Mouse (Mus musculus) embryonic facial prominence, embryonic 15.5 days (tissue): ENCODE measurements at regions not wholly inside any gene's neighbourhood (a gene's known extent, or its start where the extent isn't known, plus 50 kb on each side); places are given as distances from the start of the nearest gene placed in this dataset.

Experiments used
- ATAC-seq: fragments of 200-750 bp; cut with Nextera tagmentation; 2 replicates; pipeline ENCODE4 v1.8.0; 2017; ENCODE audit warnings: low read depth, moderate TSS enrichment; ENCODE audit not compliant: insufficient number of reproducible peaks, low FRiP score, low TSS enrichment
- H3K27ac ChIP-seq: fragments of 300-500 bp; sonication (generic); replicated peaks from 2 replicates; pipeline ENCODE4 v1.5.1; 2015; ENCODE audit warnings: mild to moderate bottlenecking, inconsistent platforms
- H3K27me3 ChIP-seq: fragments of 300-500 bp; sonication (generic); 2 replicates; pipeline ENCODE4 v1.6.1; 2015; ENCODE audit warnings: inconsistent platforms
- H3K36me3 ChIP-seq: fragments of 300-500 bp; sonication (generic); 2 replicates; pipeline ENCODE4 v1.6.1; 2015; ENCODE audit warnings: mild to moderate bottlenecking, inconsistent platforms
- H3K4me1 ChIP-seq: fragments of 300-500 bp; sonication (generic); 2 replicates; pipeline ENCODE4 v1.6.1; 2015; ENCODE audit warnings: inconsistent platforms
- H3K4me2 ChIP-seq: fragments of 300-500 bp; sonication (generic); replicated peaks from 2 replicates; pipeline ENCODE4 v1.6.1; 2015; ENCODE audit warnings: mild to moderate bottlenecking, inconsistent platforms
- H3K4me3 ChIP-seq: fragments of 300-500 bp; sonication (generic); replicated peaks from 2 replicates; pipeline ENCODE4 v1.5.1; 2015; ENCODE audit warnings: mild to moderate bottlenecking, inconsistent platforms
- H3K9ac ChIP-seq: fragments of 300-500 bp; sonication (generic); 2 replicates; pipeline ENCODE4 v1.6.1; 2015; ENCODE audit warnings: inconsistent platforms
- H3K9me3 ChIP-seq: fragments of 300-500 bp; sonication (generic); replicated peaks from 2 replicates; pipeline ENCODE4 v1.6.1; 2016; ENCODE audit warnings: inconsistent platforms
- WGBS: fragments of 180-500 bp; shearing (Covaris S2); methylation state at CpG from one replicate; pipeline ENCODE4 v1.1.7; 2015; 5-methylcytosine and 5-hydroxymethylcytosine counted together

DNA sequence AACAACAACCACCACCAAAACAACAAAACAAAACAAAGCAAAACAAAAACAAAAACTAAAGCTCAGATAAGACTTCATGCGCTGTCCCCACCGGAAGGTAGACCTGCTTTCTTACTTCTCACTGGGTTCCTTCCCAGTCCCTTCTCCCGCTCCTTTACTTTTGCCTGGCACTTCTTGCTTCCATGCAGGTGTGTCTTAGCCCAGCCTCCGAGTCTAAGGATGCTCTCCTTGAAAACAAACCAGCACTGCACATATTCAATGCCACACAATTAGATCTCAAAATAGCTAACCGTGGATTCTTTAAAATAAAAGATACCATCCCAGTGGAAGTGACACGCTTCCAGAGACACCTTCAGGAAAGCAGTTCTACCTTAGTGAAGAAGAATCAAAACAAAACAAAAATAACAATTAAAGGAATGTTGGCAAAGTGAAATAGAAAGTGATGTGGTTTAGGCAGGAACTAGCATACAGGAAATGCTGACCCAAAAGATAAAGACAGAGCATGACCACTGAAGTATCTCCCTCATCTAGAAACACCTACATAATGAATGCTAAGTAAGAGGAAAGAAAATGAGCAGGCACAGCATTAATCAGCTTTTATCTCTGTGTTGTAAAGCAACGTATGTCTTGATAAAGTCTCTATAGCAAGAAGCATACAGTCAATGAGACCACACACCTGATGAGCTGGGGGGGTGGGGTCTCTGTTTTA lies 358.5 kb upstream of the Id2 start:
- H3K9ac ChIP-seq = no peak overlapping the region
- H3K4me2 ChIP-seq = no peak overlapping the region
- H3K36me3 ChIP-seq = no peaks in the 10 kb centered on the region
- WGBS = 89% methylated on average over 7 of the region's 7 CpGs
- no peak overlapping the region for H3K27ac ChIP-seq
- no peak overlapping the region for H3K4me3 ChIP-seq
- ATAC-seq = no peak
- H3K27me3 ChIP-seq = no peaks in the 10 kb centered on the region
- no peaks in the 10 kb centered on the region for H3K4me1 ChIP-seq
- no peaks in the 10 kb centered on the region for H3K9me3 ChIP-seq

DNA sequence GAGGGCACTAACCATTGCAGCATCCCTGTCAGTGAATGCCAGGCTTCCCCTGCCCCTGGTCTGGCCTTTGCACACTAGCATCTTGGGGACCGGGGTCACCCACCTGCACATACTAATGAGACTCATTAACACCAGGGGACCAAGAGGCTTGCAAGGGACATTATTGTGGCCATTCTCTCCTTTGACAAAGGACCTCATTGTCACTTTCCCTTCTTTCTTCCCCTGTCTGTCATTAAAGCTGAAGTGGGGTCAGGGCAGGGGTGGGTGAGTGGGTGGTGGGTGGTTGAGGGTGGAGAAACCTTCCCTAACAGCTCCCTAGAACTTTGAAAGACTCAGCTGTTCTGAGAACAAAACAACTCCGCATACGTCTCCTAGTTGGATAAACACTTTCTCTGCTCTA lies 356.4 kb upstream of the Id2 start:
- no peak overlapping the region for H3K27ac ChIP-seq
- no peak overlapping the region for H3K4me3 ChIP-seq
- no peak for ATAC-seq
- no peaks in the 10 kb centered on the region for H3K36me3 ChIP-seq
- no peak overlapping the region for H3K4me2 ChIP-seq
- no peaks in the 10 kb centered on the region for H3K9me3 ChIP-seq
- 60% methylated on average over 3 of the region's 3 CpGs for WGBS
- H3K4me1 ChIP-seq = no peaks in the 10 kb centered on the region
- H3K9ac ChIP-seq = no peak overlapping the region
- no peaks in the 10 kb centered on the region for H3K27me3 ChIP-seq

DNA sequence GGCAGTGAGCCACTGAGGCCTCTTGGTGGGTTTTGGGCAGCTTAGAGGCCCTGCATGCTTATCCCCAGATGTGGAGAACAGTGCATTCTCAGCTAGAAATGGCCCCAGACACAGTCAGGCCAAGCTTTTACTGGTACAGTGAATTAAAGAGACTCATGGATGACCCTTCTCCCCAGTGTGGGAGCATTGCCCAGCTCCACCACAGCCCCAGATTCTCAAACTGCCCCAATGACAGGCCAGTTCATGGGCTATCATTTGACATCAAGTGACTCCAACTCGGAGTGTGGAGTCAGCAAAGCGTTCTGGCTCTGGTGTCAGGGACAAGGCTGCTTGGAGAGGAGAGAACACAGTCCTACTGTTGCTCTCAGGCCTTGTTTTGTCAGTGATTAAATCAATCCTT lies 354.2 kb upstream of the Id2 start:
- 85% methylated on average over 2 of the region's 2 CpGs for WGBS

DNA sequence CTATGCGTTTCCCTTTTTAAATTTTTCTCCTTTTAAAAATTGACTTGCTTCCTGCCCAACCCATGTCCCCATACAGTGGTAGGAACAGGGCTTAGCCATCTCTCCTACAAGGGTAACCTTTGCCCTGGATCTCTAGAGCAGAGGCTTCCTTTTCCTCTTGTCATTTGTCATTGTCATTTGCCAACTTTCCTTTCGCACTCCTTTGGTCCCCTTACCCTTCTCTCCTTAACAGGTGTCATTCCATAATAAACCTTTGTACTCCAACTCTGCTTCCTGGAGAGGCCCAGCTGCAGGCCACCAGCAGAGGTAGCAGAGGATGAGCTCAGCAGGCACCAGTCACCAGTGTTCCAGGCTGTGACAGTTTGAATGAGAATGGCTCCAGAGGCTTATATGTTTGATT lies 347.4 kb upstream of the Id2 start:
- no peak overlapping the region for H3K4me2 ChIP-seq
- H3K27me3 ChIP-seq = no peaks in the 10 kb centered on the region
- H3K9ac ChIP-seq = no peak overlapping the region
- ATAC-seq = no peak
- no peaks in the 10 kb centered on the region for H3K4me1 ChIP-seq
- no peak overlapping the region for H3K4me3 ChIP-seq
- H3K27ac ChIP-seq = no peak overlapping the region
- 83% methylated on average over 2 of the region's 2 CpGs for WGBS
- H3K9me3 ChIP-seq = no peaks in the 10 kb centered on the region
- H3K36me3 ChIP-seq = no peaks in the 10 kb centered on the region

More for the DNA sequence above, 354.2 kb upstream of the Id2 start:
- no peak for ATAC-seq
- no peaks in the 10 kb centered on the region for H3K4me1 ChIP-seq
- H3K4me2 ChIP-seq = no peak overlapping the region
- no peaks in the 10 kb centered on the region for H3K36me3 ChIP-seq
- H3K9ac ChIP-seq = no peak overlapping the region
- H3K27me3 ChIP-seq = no peaks in the 10 kb centered on the region
- no peak overlapping the region for H3K4me3 ChIP-seq
- H3K27ac ChIP-seq = no peak overlapping the region
- H3K9me3 ChIP-seq = no peaks in the 10 kb centered on the region

DNA sequence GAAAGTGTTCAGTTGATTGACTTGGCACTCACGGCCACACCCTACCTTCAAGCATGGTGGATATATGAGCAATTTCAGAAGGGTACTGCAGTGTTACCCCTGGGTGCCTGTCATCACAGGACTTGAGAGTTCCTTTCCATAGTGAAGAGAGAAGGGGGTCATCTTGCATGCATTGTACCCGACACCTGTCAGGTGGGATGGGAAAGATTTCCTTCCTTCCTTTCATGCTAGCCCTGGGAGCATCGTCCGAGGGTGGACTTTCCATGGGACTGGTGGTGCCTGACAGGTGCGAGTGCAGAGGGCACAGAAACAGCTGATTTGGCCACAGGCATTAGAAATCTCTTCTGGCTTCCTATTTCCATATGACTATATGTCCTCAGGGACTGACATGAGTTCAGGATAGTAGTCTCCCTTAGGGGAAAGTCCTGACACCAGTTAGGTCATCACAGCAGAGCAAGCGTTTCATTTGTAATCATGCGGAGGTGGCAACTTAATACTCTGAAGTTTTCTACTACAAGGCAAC lies 342.1 kb upstream of the Id2 start:
- no peak overlapping the region for H3K27ac ChIP-seq

DNA sequence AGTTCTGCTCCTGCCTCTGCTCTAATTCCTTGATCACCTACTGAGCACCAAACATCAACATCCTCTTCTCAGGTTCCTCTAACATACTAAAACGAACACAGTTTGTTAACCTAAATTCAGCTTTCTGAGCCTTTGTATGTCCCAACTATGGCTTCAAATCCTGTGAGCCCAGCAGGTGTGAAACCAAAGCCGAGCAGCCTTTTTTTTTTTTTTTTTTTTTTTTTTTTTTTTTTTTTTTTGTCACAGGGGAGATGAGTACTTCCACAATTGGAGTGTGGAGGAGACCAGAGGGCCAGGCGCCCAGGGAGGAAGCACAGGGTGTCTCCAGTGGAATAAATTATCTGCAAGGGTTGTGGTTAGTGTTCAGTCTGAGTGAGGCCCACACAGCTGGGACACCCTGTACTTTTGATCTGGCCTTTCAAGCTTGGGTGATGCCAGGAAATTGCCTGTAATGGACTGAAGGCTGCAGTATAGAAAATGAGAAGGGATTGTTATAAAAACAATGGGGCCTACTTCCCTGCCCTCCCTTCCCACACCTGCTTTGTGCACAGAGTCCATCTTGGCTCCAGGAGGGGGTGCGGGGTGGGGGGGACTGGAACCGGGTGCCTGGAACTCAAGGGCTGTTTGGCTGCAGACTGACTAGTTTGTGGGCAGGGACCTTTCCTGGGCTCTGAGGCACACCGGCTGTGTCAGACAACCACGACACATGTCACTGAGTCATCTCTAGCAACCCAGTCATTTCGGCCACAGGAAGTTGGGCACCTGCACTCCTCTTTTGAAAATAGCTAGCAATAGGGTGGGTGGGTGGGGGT lies 341.5 kb upstream of the Id2 start:
- no peak overlapping the region for H3K4me2 ChIP-seq
- no peak overlapping the region for H3K4me3 ChIP-seq
- ATAC-seq = peak; percentile 54; the same call in 1 of the 2 replicates
- H3K27me3 ChIP-seq = no peaks in the 10 kb centered on the region
- H3K9ac ChIP-seq = no peak overlapping the region
- H3K9me3 ChIP-seq = no peaks in the 10 kb centered on the region
- 64% methylated on average over 8 of the region's 8 CpGs for WGBS
- peaks cover 8% of the 10 kb centered on the region; the same call in 1 of the 2 replicates for H3K4me1 ChIP-seq
- no peak overlapping the region for H3K27ac ChIP-seq
- H3K36me3 ChIP-seq = no peaks in the 10 kb centered on the region

More for the DNA sequence above, 342.1 kb upstream of the Id2 start:
- Histone ChIP-seq H3K4me1 (peaks cover 8% of the 10 kb centered on the region; the same call in 1 of the 2 replicates), H3K27me3 (no peaks in the 10 kb centered on the region), H3K9ac (no peak overlapping the region), H3K36me3 (no peaks in the 10 kb centered on the region), H3K4me2 (no peak overlapping the region), H3K9me3 (no peaks in the 10 kb centered on the region), H3K4me3 (no peak overlapping the region)
- 83% methylated on average over 7 of the region's 7 CpGs for WGBS
- ATAC-seq = no peak

DNA sequence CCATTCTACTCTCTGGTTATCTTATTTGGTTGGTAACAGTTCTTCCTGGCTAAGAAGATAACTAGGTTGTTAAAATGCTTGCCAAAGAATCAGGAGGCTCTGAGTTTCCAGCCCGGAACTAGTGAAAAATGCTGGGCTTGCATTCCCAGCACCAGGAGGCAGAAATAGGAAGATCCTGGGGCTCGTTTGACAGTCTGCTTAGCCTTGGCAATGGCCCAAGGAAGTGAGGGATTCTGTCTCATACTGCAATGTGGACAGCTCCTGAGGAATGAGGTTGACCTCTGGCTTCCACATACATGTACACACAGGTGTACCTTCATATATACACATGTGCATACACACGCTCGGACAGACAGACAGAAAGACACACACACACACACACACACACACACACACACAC lies 340.6 kb upstream of the Id2 start:
- Histone ChIP-seq H3K9me3 (no peaks in the 10 kb centered on the region), H3K4me2 (no peak overlapping the region), H3K4me3 (no peak overlapping the region), H3K36me3 (no peaks in the 10 kb centered on the region), H3K27ac (no peak overlapping the region), H3K4me1 (peaks cover 8% of the 10 kb centered on the region; the same call in 1 of the 2 replicates), H3K27me3 (no peaks in the 10 kb centered on the region), H3K9ac (no peak overlapping the region)
- ATAC-seq = no peak
- WGBS = 53% methylated on average over 4 of the region's 4 CpGs

DNA sequence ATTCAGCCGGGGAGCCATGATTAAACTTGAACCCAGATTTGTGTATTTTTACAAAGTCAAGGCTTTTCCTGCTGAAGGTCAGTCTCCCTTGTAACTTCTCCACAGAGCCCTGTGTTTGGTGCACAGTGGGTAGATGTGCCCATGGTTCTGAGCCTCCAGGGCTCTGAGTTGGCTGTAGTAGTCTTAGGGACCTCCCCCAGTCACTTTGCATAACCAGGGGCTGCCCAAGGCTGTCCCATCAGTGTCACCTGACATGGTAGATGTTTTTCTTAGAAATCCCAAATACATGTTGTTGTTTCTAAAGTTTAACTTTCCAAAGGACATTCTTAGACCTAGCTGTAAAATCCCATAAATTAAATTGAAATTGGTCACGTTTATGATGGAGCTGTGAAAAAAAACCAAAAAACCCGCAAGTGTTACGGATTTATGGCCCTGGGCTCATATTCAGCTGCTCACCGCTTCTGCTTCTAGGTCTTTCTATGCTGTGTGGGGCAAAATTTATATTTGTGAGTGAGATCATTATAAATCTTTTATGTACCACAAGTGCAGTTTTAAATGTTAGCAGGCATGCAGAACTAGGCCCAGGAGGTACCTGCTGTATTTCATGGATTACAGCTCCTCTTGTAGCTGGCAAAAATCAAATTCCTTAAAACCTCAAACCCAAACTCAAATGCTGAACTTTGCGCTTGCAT lies 339.4 kb upstream of the Id2 start:
- peaks cover 8% of the 10 kb centered on the region; the same call in 1 of the 2 replicates for H3K4me1 ChIP-seq
- no peaks in the 10 kb centered on the region for H3K36me3 ChIP-seq
- no peak overlapping the region for H3K9ac ChIP-seq
- H3K4me3 ChIP-seq = no peak overlapping the region
- no peak overlapping the region for H3K4me2 ChIP-seq
- ATAC-seq = no peak
- no peak overlapping the region for H3K27ac ChIP-seq
- H3K27me3 ChIP-seq = no peaks in the 10 kb centered on the region
- no peaks in the 10 kb centered on the region for H3K9me3 ChIP-seq
- WGBS = 56% methylated on average over 6 of the region's 6 CpGs

DNA sequence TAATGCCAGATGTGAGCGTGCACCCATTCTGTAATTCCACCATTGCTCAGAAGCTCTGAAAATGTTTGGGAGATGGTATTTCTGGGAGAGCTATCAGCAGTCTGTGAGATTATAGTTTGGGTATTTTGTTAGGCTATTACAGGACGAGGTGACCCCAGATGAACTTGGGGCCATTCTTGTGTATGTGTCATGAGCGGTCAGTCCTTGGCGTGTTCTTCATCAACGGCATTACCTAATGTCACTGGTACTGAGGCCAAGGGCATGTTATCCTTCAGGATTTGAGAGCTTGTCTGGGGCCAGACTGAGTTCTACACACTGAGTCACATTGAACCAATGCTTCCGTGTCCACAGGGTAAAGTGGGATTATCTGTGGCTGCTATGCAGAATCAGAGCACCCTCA lies 335.9 kb upstream of the Id2 start:
- no peaks in the 10 kb centered on the region for H3K36me3 ChIP-seq
- H3K4me3 ChIP-seq = no peak overlapping the region
- no peak for ATAC-seq
- H3K9me3 ChIP-seq = no peaks in the 10 kb centered on the region
- H3K4me1 ChIP-seq = peaks cover 19% of the 10 kb centered on the region
- H3K27ac ChIP-seq = no peak overlapping the region
- 93% methylated on average over 6 of the region's 6 CpGs for WGBS
- no peaks in the 10 kb centered on the region for H3K27me3 ChIP-seq
- no peak overlapping the region for H3K9ac ChIP-seq
- H3K4me2 ChIP-seq = no peak overlapping the region

DNA sequence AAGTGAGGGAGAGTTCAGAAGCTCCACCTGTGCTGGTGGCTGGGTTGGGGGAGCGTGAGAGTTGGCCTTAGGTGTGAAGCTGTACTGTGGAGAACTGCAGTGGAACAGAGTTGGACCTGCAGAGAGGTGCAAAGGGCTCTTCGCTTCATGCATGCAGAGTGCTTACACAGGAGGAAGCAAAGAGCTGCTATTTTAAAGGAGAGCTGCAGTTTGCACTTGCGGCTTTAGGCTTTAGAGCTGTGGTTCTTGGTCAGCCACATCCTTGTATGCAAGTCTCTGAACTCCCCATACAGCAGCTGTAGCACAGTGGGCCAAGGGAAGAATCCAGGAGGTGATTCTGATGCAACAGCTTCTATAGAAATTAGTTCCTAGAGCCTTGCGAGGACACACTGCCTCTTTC lies 334.0 kb upstream of the Id2 start:
- Histone ChIP-seq H3K27ac (no peak overlapping the region), H3K9me3 (no peaks in the 10 kb centered on the region), H3K4me3 (no peak overlapping the region), H3K27me3 (no peaks in the 10 kb centered on the region), H3K36me3 (no peaks in the 10 kb centered on the region), H3K4me2 (no peak overlapping the region), H3K4me1 (peaks cover 11% of the 10 kb centered on the region; the same call in 1 of the 2 replicates), H3K9ac (no peak overlapping the region)
- WGBS = 91% methylated on average over 4 of the region's 4 CpGs
- no peak for ATAC-seq
